Mouse (Mus musculus): Measurements from ENCODE around the gene Btbd35f20. TPM values are rescaled to one million over a fixed set of nuclear protein-coding genes. Genes with fewer than 3 reads are reported as not detected.
"Not testable (repeated sequence)": the region's sequence is repeated elsewhere in the genome, so short reads cannot be mapped to it uniquely, and the experiment has no call there.

Btbd35f20 gene
- total RNA-seq (2014; rRNA removed) (not detected in 2 replicates), polyA plus RNA-seq (2015; fragmentation: Nextera tagmentation; extraction: Ambion mirVana) (not detected in 2 replicates)

DNA sequence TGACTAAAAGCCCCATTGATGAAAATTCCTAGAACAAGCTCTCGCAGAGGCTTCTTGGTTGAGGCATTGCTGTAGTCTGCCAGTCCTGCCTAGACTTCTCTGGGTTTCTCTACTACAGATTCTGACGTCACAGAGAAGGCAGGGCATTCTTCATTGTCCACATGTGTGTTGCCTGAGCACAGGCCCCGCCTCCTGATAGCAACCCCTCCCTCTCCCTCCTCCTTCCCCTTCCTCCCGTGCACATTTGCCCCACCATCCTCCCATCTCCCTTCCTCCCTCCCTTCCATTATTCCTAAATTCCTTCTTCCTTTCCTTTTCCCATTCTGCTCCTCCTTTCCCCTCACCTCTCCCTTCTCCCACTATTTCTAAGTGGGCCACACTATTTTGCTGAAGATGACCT is at the start of gene Btbd35f20:
Btbd35f20 (minus strand) TSS at position 101 of the 400 bp plus-strand sequence.
- H3K27ac ChIP-seq (ENCODE audit: low read depth, low read length); H3K4me2 ChIP-seq (ENCODE audit: low read depth); H3K4me3 ChIP-seq (ENCODE audit: low read depth, low read length); H3K27me3 ChIP-seq (ENCODE audit: insufficient read depth, low read length); H3K36me3 ChIP-seq (ENCODE audit: insufficient read depth); H3K4me1 ChIP-seq (ENCODE audit: insufficient read depth); DNase-seq; ATAC-seq; H3K9ac ChIP-seq; H3K9me3 ChIP-seq (ENCODE audit: low read length): not testable (repeated sequence)
- WGBS: no CpG with 5 or more reads among the region's 4 CpGs

Other genes with a start within 250 kb of the Btbd35f20 start
- not detected in 2 replicates for gene Btbd35f28, start 94.7 kb downstream of the Btbd35f20 start, total RNA-seq (2014; rRNA removed)
- gene Btbd35f28, start 94.7 kb downstream of the Btbd35f20 start, polyA plus RNA-seq (2015; fragmentation: Nextera tagmentation; extraction: Ambion mirVana): not detected in 2 replicates
- not detected in 2 replicates for gene Btbd35f17, start 79.4 kb upstream of the Btbd35f20 start, total RNA-seq (2014; rRNA removed)
- not detected in 2 replicates for gene Btbd35f17, start 79.4 kb upstream of the Btbd35f20 start, polyA plus RNA-seq (2015; fragmentation: Nextera tagmentation; extraction: Ambion mirVana)

Data from forebrain, postnatal 0 days (tissue).